Mouse (Mus musculus) embryonic facial prominence, embryonic 13.5 days (tissue): ENCODE results near the gene Syt17. TPM values are rescaled to one million over a fixed set of nuclear protein-coding genes. Genes with fewer than 3 reads are reported as not detected.

Source experiments
- ATAC-seq: fragments of 200-750 bp; cut with Nextera tagmentation; 2 replicates; pipeline ENCODE4 v1.8.0; 2017; ENCODE audit warnings: low read depth; ENCODE audit not compliant: insufficient number of reproducible peaks, insufficient read depth, low FRiP score, low TSS enrichment
- H3K27ac ChIP-seq: fragments of 300-500 bp; sonication (generic); 2 replicates; pipeline ENCODE4 v1.5.1; 2015; ENCODE audit warnings: moderate library complexity, mild to moderate bottlenecking, inconsistent platforms
- H3K27me3 ChIP-seq: fragments of 300-500 bp; sonication (generic); 2 replicates; pipeline ENCODE4 v1.6.1; 2015; ENCODE audit warnings: mild to moderate bottlenecking, inconsistent platforms
- H3K36me3 ChIP-seq: fragments of 300-500 bp; sonication (generic); 2 replicates; pipeline ENCODE4 v1.6.1; 2015; ENCODE audit warnings: mild to moderate bottlenecking, inconsistent platforms
- H3K4me1 ChIP-seq: fragments of 300-500 bp; sonication (generic); 2 replicates; pipeline ENCODE4 v1.6.1; 2015; ENCODE audit warnings: inconsistent platforms
- H3K4me2 ChIP-seq: fragments of 300-500 bp; sonication (generic); 2 replicates; pipeline ENCODE4 v1.6.1; 2015; ENCODE audit warnings: moderate library complexity, mild to moderate bottlenecking, inconsistent platforms
- H3K4me3 ChIP-seq: fragments of 300-500 bp; sonication (generic); 2 replicates; pipeline ENCODE4 v1.5.1; 2015; ENCODE audit warnings: mild to moderate bottlenecking, inconsistent platforms
- H3K9ac ChIP-seq: fragments of 300-500 bp; sonication (generic); 2 replicates; pipeline ENCODE4 v1.6.1; 2015; ENCODE audit warnings: mild to moderate bottlenecking, inconsistent platforms
- H3K9me3 ChIP-seq: fragments of 300-500 bp; sonication (generic); 2 replicates; pipeline ENCODE4 v1.6.1; 2016; ENCODE audit warnings: inconsistent platforms
- WGBS: fragments of 180-500 bp; shearing (Covaris S2); methylation state at CpG from one replicate; pipeline ENCODE4 v1.1.7; 2015; ENCODE audit warnings: mixed read lengths; 5-methylcytosine and 5-hydroxymethylcytosine counted together
- polyA plus RNA-seq: library from polyadenylated mRNA; unstranded; fragments of >200 nt; fragmentation: Nextera tagmentation; extraction: Ambion mirVana; gene quantifications from 2 replicates; pipeline ENCODE4 v1.2.1, GENCODE M21; 2015

The Syt17 gene
- polyA plus RNA-seq, 1 experiment from 2014 or later, result 1.9 TPM

DNA sequence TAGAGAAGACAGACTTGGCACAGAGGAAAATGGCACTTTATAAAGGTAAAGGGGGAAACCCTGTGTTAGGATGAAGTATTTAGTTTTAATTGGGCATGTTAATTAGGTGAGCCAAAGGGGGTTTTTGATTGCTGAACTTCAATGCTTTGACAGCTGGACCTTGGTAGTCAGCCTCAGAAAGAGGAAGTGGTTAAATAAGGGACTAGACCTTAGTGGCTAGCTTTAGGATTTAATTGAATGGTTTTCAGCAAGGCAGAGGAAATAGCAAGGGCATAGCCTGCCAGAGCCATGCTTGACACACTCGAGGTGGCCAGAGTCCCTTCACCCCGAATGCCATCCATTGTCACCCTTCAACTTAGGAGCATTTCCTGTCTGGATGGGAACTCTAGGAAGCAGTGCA, 101.6 kb downstream of the Syt17 start:
- ATAC-seq, result no peak
- 46% methylated on average over 2 of the region's 2 CpGs for WGBS

DNA sequence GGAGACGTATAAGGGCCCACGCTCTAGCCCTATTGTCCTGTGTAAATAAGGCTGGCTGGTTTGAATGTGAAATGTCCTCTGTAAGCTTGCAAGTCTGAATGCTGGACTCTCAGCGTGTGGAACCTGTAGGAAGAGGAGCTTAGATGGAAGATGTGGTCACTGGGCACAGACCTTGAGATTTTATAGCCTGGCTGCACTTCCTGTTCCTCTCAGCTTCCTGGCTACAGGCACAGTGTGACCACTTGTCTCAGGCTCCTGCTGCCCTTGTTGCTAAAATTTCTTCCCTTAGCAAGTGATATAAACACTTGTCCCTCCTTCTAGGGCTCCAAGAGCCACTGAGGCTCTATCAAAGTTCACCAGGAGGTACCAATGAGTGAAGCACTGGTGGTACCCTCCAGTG, 102.6 kb downstream of the Syt17 start:
- Histone ChIP-seq H3K4me3 (no peak overlapping the region), H3K36me3 (no peaks in the 10 kb centered on the region), H3K27ac (no peak overlapping the region), H3K4me2 (no peak overlapping the region), H3K9me3 (peaks cover 5% of the 10 kb centered on the region; the same call in 1 of the 2 replicates), H3K4me1 (no peaks in the 10 kb centered on the region), H3K9ac (no peak overlapping the region), H3K27me3 (no peaks in the 10 kb centered on the region)
- no peak for ATAC-seq
- 94% methylated on average over 3 of the region's 3 CpGs for WGBS

More for the DNA sequence above, 101.6 kb downstream of the Syt17 start:
- Histone ChIP-seq H3K36me3 (no peaks in the 10 kb centered on the region), H3K9ac (no peak overlapping the region), H3K4me1 (no peaks in the 10 kb centered on the region), H3K4me2 (no peak overlapping the region), H3K27ac (no peak overlapping the region), H3K9me3 (peaks cover 5% of the 10 kb centered on the region; the same call in 1 of the 2 replicates), H3K4me3 (no peak overlapping the region), H3K27me3 (no peaks in the 10 kb centered on the region)

- 79% methylated on average over 9 of the region's 9 CpGs for WGBS
- no peak overlapping the region for H3K9ac ChIP-seq
- H3K27ac ChIP-seq, result no peak overlapping the region
- H3K4me2 ChIP-seq, result no peak overlapping the region
- ATAC-seq, result no peak
- no peaks in the 10 kb centered on the region for H3K4me1 ChIP-seq
- H3K4me3 ChIP-seq, result no peak overlapping the region
- H3K9me3 ChIP-seq, result peaks cover 5% of the 10 kb centered on the region; the same call in 1 of the 2 replicates
- H3K27me3 ChIP-seq, result no peaks in the 10 kb centered on the region
- H3K36me3 ChIP-seq, result no peaks in the 10 kb centered on the region
Observed at GRCm38 (mm10) chr7:118344701-118345100, 103.3 kb downstream of the Syt17 start.

Other genes with a start within 250 kb of the Syt17 start
- gene Smg1, start 204.6 kb downstream of the Syt17 start, polyA plus RNA-seq, result 23.6 and 25.1 TPM in 2 replicates
- gene Itpripl2, start 43.8 kb upstream of the Syt17 start, polyA plus RNA-seq, result 5.9 and 6.6 TPM in 2 replicates
- gene Coq7, start 85.1 kb upstream of the Syt17 start, polyA plus RNA-seq, result 72.2 and 88.9 TPM in 2 replicates
- gene Tmc7, start 136.5 kb upstream of the Syt17 start, polyA plus RNA-seq, result 4.8 TPM in 2 replicates
- 0.24 and 0.36 TPM in 2 replicates for gene Tmc5, start 149.1 kb upstream of the Syt17 start, polyA plus RNA-seq